Mouse (Mus musculus) megakaryocyte, embryonic 14.5 days (primary cell): ENCODE measurements around the gene Riok2. TPM values are rescaled to one million over a fixed set of nuclear protein-coding genes. Genes with fewer than 3 reads are reported as not detected.
"Not testable (repeated sequence)": the region's sequence is repeated elsewhere in the genome, so short reads cannot be mapped to it uniquely, and the experiment has no call there.

Source experiments
- H3K27me3 ChIP-seq: replicated peaks from 2 replicates; pipeline ENCODE3; 2012; ENCODE audit warnings: inconsistent platforms
- H3K36me3 ChIP-seq: replicated peaks from 2 replicates; pipeline ENCODE3; 2012; ENCODE audit warnings: low read length, inconsistent platforms, mixed read lengths
- H3K4me1 ChIP-seq: 2 replicates; pipeline ENCODE4 v1.6.1; 2012; ENCODE audit warnings: inconsistent platforms
- H3K4me3 ChIP-seq: replicated peaks from 2 replicates; pipeline ENCODE3; 2012; ENCODE audit warnings: moderate library complexity, mild to moderate bottlenecking, inconsistent platforms
- H3K9me3 ChIP-seq: 2 replicates; pipeline ENCODE4 v1.6.1; 2012; ENCODE audit warnings: inconsistent platforms
- FLI1 ChIP-seq: IDR thresholded peaks from 2 replicates; pipeline ENCODE4 v1.6.1; 2012; ENCODE audit warnings: low read length, inconsistent platforms, mixed read lengths
- GATA1 ChIP-seq: IDR thresholded peaks from 3 replicates; pipeline ENCODE4 v1.6.1; 2012; ENCODE audit warnings: mixed read lengths, low read length, inconsistent platforms, borderline replicate concordance
- polyA plus RNA-seq: library from polyadenylated mRNA; stranded (reverse); fragments of >175 nt; gene quantifications from 2 replicates; pipeline ENCODE4 v1.2.3, GENCODE M21; 2012; ENCODE audit warnings: low replicate concordance; ENCODE audit not compliant: insufficient read depth

Riok2 gene
- 6.4 and 6.6 TPM in 2 replicates for polyA plus RNA-seq

DNA sequence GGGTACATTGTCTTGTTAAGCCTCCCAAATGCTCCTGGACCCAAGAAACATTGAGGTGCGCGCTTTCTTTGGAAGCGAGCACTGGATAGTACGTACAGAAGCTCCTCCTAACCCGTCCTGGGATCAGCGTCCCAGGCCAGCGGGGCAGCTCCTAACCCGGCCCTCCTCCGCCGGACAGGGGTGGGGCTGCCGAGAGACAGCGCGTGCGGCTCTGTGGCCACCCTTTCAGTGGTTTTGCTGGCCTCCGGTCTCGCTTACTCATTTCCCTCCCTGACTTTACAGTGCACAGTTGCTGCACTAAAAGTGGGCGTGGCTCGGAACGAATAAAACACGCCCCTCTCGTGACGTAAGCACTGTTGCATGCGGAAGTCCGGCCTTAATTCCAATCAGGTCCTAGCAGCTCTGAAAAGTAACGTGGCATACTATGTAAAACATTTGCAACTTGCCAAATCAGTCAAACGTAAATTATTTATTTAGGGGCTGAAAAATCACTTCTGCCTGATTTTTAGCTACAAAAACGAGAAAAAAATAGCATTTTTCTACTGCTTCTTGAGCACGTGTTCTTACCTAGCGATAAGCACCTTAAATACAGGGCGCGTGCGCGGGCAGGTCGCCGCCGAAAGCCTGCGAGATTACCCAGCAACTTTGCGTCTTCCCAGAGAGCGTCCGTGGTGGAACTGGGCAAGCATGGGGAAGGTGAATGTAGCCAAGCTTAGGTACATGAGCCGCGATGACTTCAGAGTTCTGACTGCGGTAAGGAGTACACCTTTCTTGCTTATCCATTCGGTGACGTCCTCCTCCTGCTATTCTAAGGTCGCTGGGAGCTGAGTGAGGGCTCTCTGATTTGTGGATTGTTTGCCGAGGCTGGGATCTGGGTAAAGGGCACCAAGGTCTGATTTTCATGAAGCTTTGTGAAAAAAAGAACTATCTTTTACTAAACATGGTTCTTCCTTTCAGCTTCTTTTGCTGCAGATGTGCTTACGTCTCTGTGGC is at the start of gene Riok2:
Gene Riok2 (plus strand): TSS at position 392 of the 993 bp plus-strand sequence.
- Histone ChIP-seq H3K4me3 (peak within 1 kb of the TSS; percentile 99), H3K36me3 (peaks cover 21% of the 10 kb centered on the region), H3K9me3 (no peaks in the 10 kb centered on the region), H3K4me1 (peaks cover 24% of the 10 kb centered on the region), H3K27me3 (no peaks in the 10 kb centered on the region)
- no peak for TF ChIP-seq FLI1
- peak; percentile 39; the same call in 1 of the 3 replicates for TF ChIP-seq GATA1

- not testable (repeated sequence) for H3K27me3 ChIP-seq
These were observed 48.1 kb upstream of the Riok2 start for GRCm38 (mm10) chr17:17326022-17326421.

GRCm38 (mm10) chr17:17326636-17327035 is 47.5 kb upstream of the Riok2 start:
- H3K27me3 ChIP-seq, result no peaks in the 10 kb centered on the region
- no peaks in the 10 kb centered on the region for H3K4me1 ChIP-seq
- H3K4me3 ChIP-seq, result no peak overlapping the region
- H3K36me3 ChIP-seq, result no peaks in the 10 kb centered on the region
- peaks cover 16% of the 10 kb centered on the region for H3K9me3 ChIP-seq
- TF ChIP-seq FLI1 (no peak), GATA1 (no peak)

More at GRCm38 (mm10) chr17:17326022-17326421, 48.1 kb upstream of the Riok2 start:
- peaks cover 21% of the 10 kb centered on the region for H3K9me3 ChIP-seq
- H3K4me3 ChIP-seq, H3K36me3 ChIP-seq, H3K4me1 ChIP-seq: not testable (repeated sequence)

- not testable (repeated sequence) for H3K9me3 ChIP-seq, H3K36me3 ChIP-seq, H3K27me3 ChIP-seq, H3K4me1 ChIP-seq
- H3K4me3 ChIP-seq, result peak overlapping the region; percentile 77
These were observed 28.5 kb upstream of the Riok2 start for GRCm38 (mm10) chr17:17345374-17346183.

GRCm38 (mm10) chr17:17346281-17346680 is 27.8 kb upstream of the Riok2 start:
- H3K4me1 ChIP-seq, H3K36me3 ChIP-seq, H3K27me3 ChIP-seq, H3K9me3 ChIP-seq: not testable (repeated sequence)
- H3K4me3 ChIP-seq, result peak overlapping the region; percentile 38

DNA sequence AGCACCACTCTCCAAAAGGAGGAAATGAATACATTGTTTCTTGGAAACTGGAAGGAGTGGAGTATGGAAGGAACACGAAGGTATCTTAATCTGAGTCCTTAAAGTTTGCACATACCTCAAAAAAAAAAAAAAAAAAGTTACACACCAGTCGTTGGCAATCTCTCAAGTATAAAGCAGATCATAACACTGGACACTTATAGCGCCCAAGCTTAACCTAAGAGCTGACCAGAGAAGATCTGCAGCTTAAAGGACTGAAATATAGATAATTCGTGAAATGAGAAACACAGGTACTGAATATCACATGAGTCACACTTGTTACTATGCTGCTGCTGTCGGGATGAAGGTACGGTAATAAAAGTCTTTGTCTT is 575 bp upstream of the Riok2 start:
- Histone ChIP-seq H3K9me3 (no peaks in the 10 kb centered on the region), H3K27me3 (no peaks in the 10 kb centered on the region), H3K36me3 (peaks cover 15% of the 10 kb centered on the region), H3K4me3 (peak overlapping the region; percentile 99), H3K4me1 (peaks cover 31% of the 10 kb centered on the region)
- no peak for TF ChIP-seq GATA1
- no peak for TF ChIP-seq FLI1

DNA sequence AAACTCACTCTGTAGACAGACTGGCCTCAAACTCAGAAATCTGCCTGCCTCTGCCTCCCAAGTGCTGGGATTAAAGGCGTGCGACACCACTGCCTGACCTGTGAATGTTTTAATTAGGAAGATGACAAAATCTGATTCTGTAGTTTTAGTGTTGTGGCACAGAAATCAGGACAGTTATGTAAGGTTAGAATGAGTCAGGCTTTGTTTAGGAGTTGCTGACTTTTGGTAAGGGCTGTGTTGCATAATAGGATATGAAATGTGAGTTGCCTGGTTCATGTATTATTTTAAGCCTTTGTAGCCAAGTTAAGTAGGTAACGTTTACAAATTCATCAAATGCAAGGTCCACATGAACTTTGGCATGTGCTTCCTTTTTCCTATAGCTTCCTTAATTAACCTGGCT is 1.5 kb downstream of the Riok2 start:
- Histone ChIP-seq H3K36me3 (peaks cover 30% of the 10 kb centered on the region), H3K4me3 (peak overlapping the region; percentile 60), H3K27me3 (no peaks in the 10 kb centered on the region), H3K4me1 (peaks cover 24% of the 10 kb centered on the region; the same call in 1 of the 2 replicates), H3K9me3 (no peaks in the 10 kb centered on the region)
- TF ChIP-seq FLI1, result no peak
- no peak for TF ChIP-seq GATA1

GRCm38 (mm10) chr17:17383703-17384102 is 9.6 kb downstream of the Riok2 start:
- Histone ChIP-seq H3K27me3 (no peaks in the 10 kb centered on the region), H3K9me3 (no peaks in the 10 kb centered on the region), H3K4me1 (peaks cover 4% of the 10 kb centered on the region; the same call in 1 of the 2 replicates), H3K36me3 (peaks cover 90% of the 10 kb centered on the region), H3K4me3 (no peak overlapping the region)
- TF ChIP-seq FLI1, result no peak
- no peak for TF ChIP-seq GATA1

- Histone ChIP-seq H3K4me1 (peaks cover 8% of the 10 kb centered on the region; the same call in 1 of the 2 replicates), H3K36me3 (peaks cover 94% of the 10 kb centered on the region)
These were observed 10.4 kb downstream of the Riok2 start for GRCm38 (mm10) chr17:17384502-17384901.

DNA sequence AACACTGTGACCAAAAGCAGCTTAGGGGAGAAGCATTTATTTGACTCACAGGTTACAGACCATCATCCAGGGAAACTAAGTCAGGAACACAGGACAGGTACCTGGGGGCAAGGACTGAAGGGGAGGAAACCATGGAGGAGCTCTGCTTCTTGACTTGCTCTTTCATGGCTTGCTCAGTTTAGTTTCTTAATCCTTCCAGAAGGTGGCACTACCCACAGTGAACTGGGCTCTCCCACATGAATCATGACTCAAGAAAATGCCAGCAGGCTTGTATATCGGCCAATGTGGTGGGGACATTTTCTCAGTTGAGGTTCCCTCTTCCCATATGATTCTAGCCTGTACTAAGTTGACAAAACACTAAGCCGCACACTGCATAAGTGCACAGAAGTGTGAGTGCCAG is 12.0 kb downstream of the Riok2 start:
- Histone ChIP-seq H3K9me3 (no peaks in the 10 kb centered on the region), H3K36me3 (peaks cover 94% of the 10 kb centered on the region), H3K4me3 (no peak overlapping the region), H3K4me1 (peaks cover 8% of the 10 kb centered on the region; the same call in 1 of the 2 replicates), H3K27me3 (no peaks in the 10 kb centered on the region)
- TF ChIP-seq GATA1, result no peak
- no peak for TF ChIP-seq FLI1

More at GRCm38 (mm10) chr17:17384502-17384901, 10.4 kb downstream of the Riok2 start:
- Histone ChIP-seq H3K27me3 (no peaks in the 10 kb centered on the region), H3K9me3 (no peaks in the 10 kb centered on the region), H3K4me3 (no peak overlapping the region)
- no peak for TF ChIP-seq GATA1
- TF ChIP-seq FLI1, result no peak
